In the genomic region with DNA sequence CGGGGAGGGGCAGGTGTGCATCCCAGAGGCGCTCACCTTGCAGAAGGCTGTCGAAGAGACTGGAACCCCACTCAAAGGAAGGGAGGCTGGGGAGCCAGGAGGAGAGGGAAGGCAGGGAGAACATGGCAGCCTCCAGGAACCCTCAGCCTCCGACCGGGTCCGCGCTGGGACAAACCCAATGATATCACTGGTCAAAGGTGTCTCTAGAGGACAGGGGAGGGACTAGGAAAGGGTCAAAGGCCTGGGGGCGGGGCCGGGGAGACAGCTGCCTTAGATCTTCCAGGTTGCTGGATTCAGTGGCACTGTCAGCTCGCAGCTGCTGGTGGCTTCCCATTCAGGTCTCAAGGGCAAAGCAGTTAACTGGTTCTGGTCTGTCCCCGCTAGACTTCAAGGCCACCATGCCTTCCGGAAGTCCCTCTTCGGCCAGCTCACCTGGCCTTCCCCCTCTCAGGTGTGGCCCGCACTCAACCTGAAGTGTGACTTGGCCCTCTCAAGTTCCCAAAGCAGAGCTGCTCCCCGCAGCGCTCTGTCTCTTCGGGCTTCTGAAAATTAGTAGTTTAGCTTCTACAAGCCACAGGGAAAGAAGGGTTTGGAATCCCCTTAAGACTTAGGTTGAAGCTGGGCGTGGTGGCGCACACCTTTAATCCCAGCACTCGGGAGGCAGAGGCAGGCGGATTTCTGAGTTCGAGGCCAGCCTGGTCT, we compare ENCODE assay signal across 8 mouse cellular contexts. TPM values are rescaled to one million over a fixed set of nuclear protein-coding genes. Genes with fewer than 3 reads are reported as not detected.
DNase-seq lines count a peak whose midpoint lies in the region; ATAC-seq lines count a peak whose summit lies in the region.

No protein-coding gene starts in this region.

- ATAC-seq in activated CD4-positive, CD25-positive, alpha-beta regulatory T cell, adult 4 months = peak; percentile 14
- 0 out of 2 replicates have a peak, but pooled peaks have one; percentile 5 for ATAC-seq in limb, embryonic 12.5 days (ENCODE audit: insufficient number of reproducible peaks, insufficient read depth, low FRiP score, low TSS enrichment, low read depth)
- ATAC-seq in midbrain, embryonic 12.5 days (ENCODE audit: low FRiP score, low read depth) = no peak

- DNase-seq in B cell, adult 2 months = peak; percentile 24 to 34
- peak; percentile 54 for DNase-seq in hindbrain, embryonic 10.5 days (ENCODE audit: low spot score)
- no peak for DNase-seq in left cerebral cortex, adult 11 months (ENCODE audit: low spot score)
- DNase-seq in layer of hippocampus, adult 9-11 months = no peak
- no peak for DNase-seq in layer of hippocampus, adult 11-12 months (ENCODE audit: low spot score)

- H3K4me1 ChIP-seq in hindbrain, embryonic 10.5 days (replicated peaks) = peaks cover 41% of the 10 kb centered on the region
- peaks cover 16% of the 10 kb centered on the region for H3K4me1 ChIP-seq in limb, embryonic 12.5 days (replicated peaks)
- H3K4me1 ChIP-seq in midbrain, embryonic 12.5 days = peaks cover 15% of the 10 kb centered on the region

- no peaks in the 10 kb centered on the region for H3K36me3 ChIP-seq in hindbrain, embryonic 10.5 days
- H3K36me3 ChIP-seq in limb, embryonic 12.5 days = no peaks in the 10 kb centered on the region
- H3K36me3 ChIP-seq in midbrain, embryonic 12.5 days = no peaks in the 10 kb centered on the region

- peak overlapping the region; percentile 50 for H3K4me3 ChIP-seq in hindbrain, embryonic 10.5 days
- H3K4me3 ChIP-seq in limb, embryonic 12.5 days (replicated peaks) = peak overlapping the region; percentile 32
- peak overlapping the region; percentile 17; the same call in 1 of the 2 replicates for H3K4me3 ChIP-seq in midbrain, embryonic 12.5 days

- H3K9ac ChIP-seq in limb, embryonic 12.5 days (replicated peaks) = peak overlapping the region; percentile 42; the same call in 1 of the 2 replicates
- 0 out of 2 replicates have a peak overlapping the region, but pooled peaks have one; percentile 24 for H3K9ac ChIP-seq in midbrain, embryonic 12.5 days (replicated peaks)

- WGBS in hindbrain, embryonic 10.5 days = 13% methylated on average over 22 of the region's 22 CpGs
- 11% methylated on average over 22 of the region's 22 CpGs for WGBS in limb, embryonic 12.5 days
- WGBS in midbrain, embryonic 12.5 days = 12% methylated on average over 22 of the region's 22 CpGs

- peak overlapping the region; percentile 80 for H3K27ac ChIP-seq in hindbrain, embryonic 10.5 days
- H3K27ac ChIP-seq in limb, embryonic 12.5 days = no peak overlapping the region
- H3K27ac ChIP-seq in midbrain, embryonic 12.5 days (replicated peaks) = no peak overlapping the region

- H3K9me3 ChIP-seq in hindbrain, embryonic 10.5 days = no peaks in the 10 kb centered on the region
- no peaks in the 10 kb centered on the region for H3K9me3 ChIP-seq in limb, embryonic 12.5 days
- H3K9me3 ChIP-seq in midbrain, embryonic 12.5 days = no peaks in the 10 kb centered on the region

- peaks cover 15% of the 10 kb centered on the region for H3K27me3 ChIP-seq in hindbrain, embryonic 10.5 days (ENCODE audit: insufficient read depth, poor library complexity, severe bottlenecking)
- H3K27me3 ChIP-seq in limb, embryonic 12.5 days = no peaks in the 10 kb centered on the region
- peaks cover 24% of the 10 kb centered on the region for H3K27me3 ChIP-seq in midbrain, embryonic 12.5 days

- peak overlapping the region; percentile 59 for H3K4me2 ChIP-seq in limb, embryonic 12.5 days
- H3K4me2 ChIP-seq in midbrain, embryonic 12.5 days (replicated peaks) = peak overlapping the region; percentile 44

RNA-seq across cellular contexts. Expression of gene Tmem82, which starts 0.4 kb away (rescaled TPM):
- under 1 TPM in 1 of 2 experiments, not detected in 1; 0.19 TPM for polyA plus RNA-seq in activated CD4-positive, CD25-positive, alpha-beta regulatory T cell, adult 4 months (2017; shearing (Covaris generic))
- polyA plus RNA-seq in hindbrain, embryonic 10.5 days (2016; fragmentation: Nextera tagmentation; extraction: Ambion mirVana) = 1.2 and 1.5 TPM in 2 replicates
- 0.80 and 0.87 TPM in 2 replicates for polyA plus RNA-seq in limb, embryonic 12.5 days (2016; fragmentation: Nextera tagmentation; extraction: Ambion mirVana)
- 0.26 and 0.41 TPM in 2 replicates for polyA plus RNA-seq in midbrain, embryonic 12.5 days (2016; fragmentation: Nextera tagmentation; extraction: Ambion mirVana)

RNA-seq across cellular contexts. Expression of gene Slc25a34, which starts 5.6 kb away (rescaled TPM):
- not detected for polyA plus RNA-seq in activated CD4-positive, CD25-positive, alpha-beta regulatory T cell, adult 4 months (2017; shearing (Covaris generic))
- polyA plus RNA-seq in hindbrain, embryonic 10.5 days (2016; fragmentation: Nextera tagmentation; extraction: Ambion mirVana) = 0.10 TPM in 1 of 2 replicates, not detected in the other
- polyA plus RNA-seq in limb, embryonic 12.5 days (2016; fragmentation: Nextera tagmentation; extraction: Ambion mirVana) = not detected in 2 replicates
- 0.06 TPM in 1 of 2 replicates, not detected in the other for polyA plus RNA-seq in midbrain, embryonic 12.5 days (2016; fragmentation: Nextera tagmentation; extraction: Ambion mirVana)

RNA-seq across cellular contexts. Expression of gene Fblim1, which starts 12.1 kb away (rescaled TPM):
- polyA plus RNA-seq in activated CD4-positive, CD25-positive, alpha-beta regulatory T cell, adult 4 months (2017; shearing (Covaris generic)) = under 1 TPM in 1 of 2 experiments, not detected in 1; 0.29 TPM
- polyA plus RNA-seq in hindbrain, embryonic 10.5 days (2016; fragmentation: Nextera tagmentation; extraction: Ambion mirVana) = 33.7 and 34.4 TPM in 2 replicates
- 65.4 and 78.9 TPM in 2 replicates for polyA plus RNA-seq in limb, embryonic 12.5 days (2016; fragmentation: Nextera tagmentation; extraction: Ambion mirVana)
- polyA plus RNA-seq in midbrain, embryonic 12.5 days (2016; fragmentation: Nextera tagmentation; extraction: Ambion mirVana) = 22.2 and 28.7 TPM in 2 replicates

RNA-seq across cellular contexts. Expression of gene Plekhm2, which starts 46.7 kb away (rescaled TPM):
- 1 to 10 TPM; 3.3 to 3.4 TPM for polyA plus RNA-seq in activated CD4-positive, CD25-positive, alpha-beta regulatory T cell, adult 4 months (2017; shearing (Covaris generic))
- 5.0 and 5.4 TPM in 2 replicates for polyA plus RNA-seq in hindbrain, embryonic 10.5 days (2016; fragmentation: Nextera tagmentation; extraction: Ambion mirVana)
- 7.4 and 8.3 TPM in 2 replicates for polyA plus RNA-seq in limb, embryonic 12.5 days (2016; fragmentation: Nextera tagmentation; extraction: Ambion mirVana)
- polyA plus RNA-seq in midbrain, embryonic 12.5 days (2016; fragmentation: Nextera tagmentation; extraction: Ambion mirVana) = 6.1 and 7.6 TPM in 2 replicates

Comparison
In these comparisons a context has a peak if more than half of its experiments do, and no peak if none do; other contexts are left out.
1. DNase-seq: peak in B cell, adult 2 months (2 of 2) and hindbrain, embryonic 10.5 days (single experiment); none in left cerebral cortex, adult 11 months (single experiment), layer of hippocampus, adult 9-11 months (single experiment) and layer of hippocampus, adult 11-12 months (single experiment).
2. RNA of gene Fblim1, which starts 12.1 kb away (polyA plus RNA-seq): 65.4 to 78.9 TPM in limb, embryonic 12.5 days, 33.7 to 34.4 TPM in hindbrain, embryonic 10.5 days and 22.2 to 28.7 TPM in midbrain, embryonic 12.5 days; 0.29 TPM in activated CD4-positive, CD25-positive, alpha-beta regulatory T cell, adult 4 months; every median in the first group is over 10 times any median in the second.
3. Peak in every context shown above with its lines, with median percentiles within 50 percentile points of each other: H3K4me3 ChIP-seq.